Mouse (Mus musculus) neural tube, embryonic 13.5 days (tissue): Measurements from ENCODE around the gene Ube2h. TPM values are rescaled to one million over a fixed set of nuclear protein-coding genes. Genes with fewer than 3 reads are reported as not detected.

Experiments
- ATAC-seq: fragments of 200-750 bp; cut with Nextera tagmentation; 2 replicates; pipeline ENCODE4 v1.8.0; 2017; ENCODE audit warnings: low read depth, mild to moderate bottlenecking, moderate TSS enrichment, moderate library complexity
- H3K27ac ChIP-seq: fragments of 300-500 bp; sonication (generic); replicated peaks from 2 replicates; pipeline ENCODE4 v1.5.1; 2015; ENCODE audit warnings: moderate library complexity, mild to moderate bottlenecking, inconsistent platforms
- H3K27me3 ChIP-seq: fragments of 300-500 bp; sonication (generic); 2 replicates; pipeline ENCODE4 v1.6.1; 2015; ENCODE audit warnings: mild to moderate bottlenecking, inconsistent platforms
- H3K36me3 ChIP-seq: fragments of 300-500 bp; sonication (generic); 2 replicates; pipeline ENCODE4 v1.6.1; 2015; ENCODE audit warnings: mild to moderate bottlenecking, inconsistent platforms
- H3K4me1 ChIP-seq: fragments of 300-500 bp; sonication (generic); replicated peaks from 2 replicates; pipeline ENCODE4 v1.6.1; 2015; ENCODE audit warnings: inconsistent platforms
- H3K4me2 ChIP-seq: fragments of 300-500 bp; sonication (generic); 2 replicates; pipeline ENCODE4 v1.6.1; 2015; ENCODE audit warnings: inconsistent platforms, mild to moderate bottlenecking, moderate library complexity
- H3K4me3 ChIP-seq: fragments of 300-500 bp; sonication (generic); 2 replicates; pipeline ENCODE4 v1.5.1; 2015; ENCODE audit warnings: mild to moderate bottlenecking, inconsistent platforms
- H3K9ac ChIP-seq: fragments of 300-500 bp; sonication (generic); 2 replicates; pipeline ENCODE4 v1.6.1; 2015; ENCODE audit warnings: moderate library complexity, mild to moderate bottlenecking, inconsistent platforms
- H3K9me3 ChIP-seq: fragments of 300-500 bp; sonication (generic); 2 replicates; pipeline ENCODE4 v1.6.1; 2016; ENCODE audit warnings: inconsistent platforms
- WGBS: fragments of 180-500 bp; shearing (Covaris S2); methylation state at CpG from one replicate; pipeline ENCODE4 v1.1.7; 2015; 5-methylcytosine and 5-hydroxymethylcytosine counted together
- polyA plus RNA-seq: library from polyadenylated mRNA; unstranded; fragments of >200 nt; fragmentation: Nextera tagmentation; extraction: Ambion mirVana; gene quantifications from 2 replicates; pipeline ENCODE4 v1.2.1, GENCODE M21; 2015

Gene Ube2h
- polyA plus RNA-seq, 1 experiment from 2014 or later: 65.8 TPM

GRCm38 (mm10) chr6:30292579-30292978 is 11.8 kb downstream of the Ube2h start:
- Histone ChIP-seq H3K27ac (no peak overlapping the region), H3K9me3 (no peaks in the 10 kb centered on the region), H3K27me3 (no peaks in the 10 kb centered on the region), H3K9ac (no peak overlapping the region), H3K4me1 (no peaks in the 10 kb centered on the region), H3K4me2 (no peak overlapping the region), H3K36me3 (peaks cover 43% of the 10 kb centered on the region), H3K4me3 (no peak overlapping the region)
- WGBS: 93% methylated on average over 2 of the region's 2 CpGs
- ATAC-seq: no peak

GRCm38 (mm10) chr6:30287958-30288357 is 16.4 kb downstream of the Ube2h start:
- Histone ChIP-seq H3K36me3 (peaks cover 50% of the 10 kb centered on the region), H3K27ac (no peak overlapping the region), H3K9ac (no peak overlapping the region), H3K4me1 (no peaks in the 10 kb centered on the region), H3K9me3 (no peaks in the 10 kb centered on the region), H3K4me3 (no peak overlapping the region), H3K27me3 (no peaks in the 10 kb centered on the region), H3K4me2 (no peak overlapping the region)
- WGBS: 92% methylated on average over 6 of the region's 6 CpGs
- no peak for ATAC-seq

GRCm38 (mm10) chr6:30286642-30287041 is 17.7 kb downstream of the Ube2h start:
- no peak overlapping the region for H3K4me3 ChIP-seq
- H3K9ac ChIP-seq: no peak overlapping the region
- ATAC-seq: no peak
- no peak overlapping the region for H3K4me2 ChIP-seq
- no peaks in the 10 kb centered on the region for H3K9me3 ChIP-seq
- H3K4me1 ChIP-seq: no peaks in the 10 kb centered on the region
- H3K27ac ChIP-seq: no peak overlapping the region
- H3K36me3 ChIP-seq: peaks cover 58% of the 10 kb centered on the region
- H3K27me3 ChIP-seq: no peaks in the 10 kb centered on the region

- Histone ChIP-seq H3K4me3 (no peak overlapping the region), H3K36me3 (peaks cover 72% of the 10 kb centered on the region), H3K27me3 (no peaks in the 10 kb centered on the region), H3K27ac (no peak overlapping the region), H3K4me1 (no peaks in the 10 kb centered on the region), H3K9me3 (no peaks in the 10 kb centered on the region), H3K4me2 (no peak overlapping the region), H3K9ac (no peak overlapping the region)
- ATAC-seq: no peak
These were observed 20.2 kb downstream of the Ube2h start for GRCm38 (mm10) chr6:30284177-30284576.

- 92% methylated on average over 2 of the region's 2 CpGs for WGBS
- H3K9me3 ChIP-seq: no peaks in the 10 kb centered on the region
- ATAC-seq: no peak
- no peaks in the 10 kb centered on the region for H3K4me1 ChIP-seq
- no peaks in the 10 kb centered on the region for H3K27me3 ChIP-seq
- no peak overlapping the region for H3K9ac ChIP-seq
- no peak overlapping the region for H3K27ac ChIP-seq
- no peak overlapping the region for H3K4me3 ChIP-seq
- H3K36me3 ChIP-seq: peaks cover 78% of the 10 kb centered on the region
- H3K4me2 ChIP-seq: no peak overlapping the region
These were observed 22.0 kb downstream of the Ube2h start for GRCm38 (mm10) chr6:30282361-30282760.

- ATAC-seq: no peak
- WGBS: 82% methylated on average over 1 of the region's 1 CpGs
- Histone ChIP-seq H3K4me2 (no peak overlapping the region), H3K36me3 (peaks cover 65% of the 10 kb centered on the region), H3K4me1 (0 out of 2 replicates have a peak, but pooled peaks cover 9% of the 10 kb centered on the region), H3K27me3 (no peaks in the 10 kb centered on the region), H3K9ac (no peak overlapping the region), H3K4me3 (no peak overlapping the region), H3K9me3 (no peaks in the 10 kb centered on the region), H3K27ac (no peak overlapping the region)
These were observed 26.0 kb downstream of the Ube2h start for GRCm38 (mm10) chr6:30278374-30278773.

- 0 out of 2 replicates have a peak, but pooled peaks cover 21% of the 10 kb centered on the region for H3K4me1 ChIP-seq
- no peak overlapping the region for H3K4me3 ChIP-seq
- H3K9me3 ChIP-seq: no peaks in the 10 kb centered on the region
- H3K4me2 ChIP-seq: no peak overlapping the region
- H3K36me3 ChIP-seq: peaks cover 65% of the 10 kb centered on the region
- no peaks in the 10 kb centered on the region for H3K27me3 ChIP-seq
- no peak overlapping the region for H3K9ac ChIP-seq
- no peak for ATAC-seq
- H3K27ac ChIP-seq: no peak overlapping the region
- 92% methylated on average over 7 of the region's 7 CpGs for WGBS
These were observed 27.5 kb downstream of the Ube2h start for GRCm38 (mm10) chr6:30276882-30277281.

- H3K4me3 ChIP-seq: no peak overlapping the region
- 80% methylated on average over 3 of the region's 3 CpGs for WGBS
These were observed 28.0 kb downstream of the Ube2h start for GRCm38 (mm10) chr6:30276375-30276774.

GRCm38 (mm10) chr6:30275159-30275847 is 29.0 kb downstream of the Ube2h start:
- 0 out of 2 replicates have a peak, but pooled peaks cover 21% of the 10 kb centered on the region for H3K4me1 ChIP-seq
- no peak for ATAC-seq
- H3K36me3 ChIP-seq: peaks cover 68% of the 10 kb centered on the region
- H3K4me3 ChIP-seq: no peak overlapping the region
- H3K4me2 ChIP-seq: no peak overlapping the region
- no peaks in the 10 kb centered on the region for H3K27me3 ChIP-seq
- no peak overlapping the region for H3K9ac ChIP-seq
- no peak overlapping the region for H3K27ac ChIP-seq
- WGBS: 85% methylated on average over 5 of the region's 5 CpGs
- H3K9me3 ChIP-seq: no peaks in the 10 kb centered on the region

More at GRCm38 (mm10) chr6:30276375-30276774, 28.0 kb downstream of the Ube2h start:
- H3K36me3 ChIP-seq: peaks cover 64% of the 10 kb centered on the region
- no peaks in the 10 kb centered on the region for H3K9me3 ChIP-seq
- 0 out of 2 replicates have a peak, but pooled peaks cover 21% of the 10 kb centered on the region for H3K4me1 ChIP-seq
- no peak overlapping the region for H3K4me2 ChIP-seq
- H3K9ac ChIP-seq: no peak overlapping the region
- H3K27ac ChIP-seq: no peak overlapping the region
- no peak for ATAC-seq
- H3K27me3 ChIP-seq: no peaks in the 10 kb centered on the region

GRCm38 (mm10) chr6:30272911-30273310 is 31.4 kb downstream of the Ube2h start:
- Histone ChIP-seq H3K27me3 (no peaks in the 10 kb centered on the region), H3K4me1 (0 out of 2 replicates have a peak, but pooled peaks cover 21% of the 10 kb centered on the region), H3K36me3 (peaks cover 64% of the 10 kb centered on the region), H3K9ac (no peak overlapping the region), H3K4me2 (no peak overlapping the region), H3K27ac (no peak overlapping the region), H3K9me3 (no peaks in the 10 kb centered on the region), H3K4me3 (no peak overlapping the region)
- WGBS: 29% methylated on average over 3 of the region's 3 CpGs
- ATAC-seq: no peak

- Histone ChIP-seq H3K4me1 (0 out of 2 replicates have a peak, but pooled peaks cover 21% of the 10 kb centered on the region), H3K36me3 (peaks cover 65% of the 10 kb centered on the region), H3K4me2 (no peak overlapping the region), H3K27me3 (no peaks in the 10 kb centered on the region), H3K27ac (no peak overlapping the region), H3K4me3 (no peak overlapping the region), H3K9me3 (no peaks in the 10 kb centered on the region), H3K9ac (no peak overlapping the region)
- no peak for ATAC-seq
- WGBS: 62% methylated on average over 11 of the region's 11 CpGs
These were observed 31.9 kb downstream of the Ube2h start for GRCm38 (mm10) chr6:30272338-30272905.

GRCm38 (mm10) chr6:30269846-30270245 is 34.5 kb downstream of the Ube2h start:
- ATAC-seq: no peak
- Histone ChIP-seq H3K9ac (no peak overlapping the region), H3K27me3 (no peaks in the 10 kb centered on the region), H3K4me3 (no peak overlapping the region), H3K4me1 (0 out of 2 replicates have a peak, but pooled peaks cover 17% of the 10 kb centered on the region), H3K36me3 (peaks cover 73% of the 10 kb centered on the region), H3K4me2 (no peak overlapping the region), H3K9me3 (no peaks in the 10 kb centered on the region), H3K27ac (no peak overlapping the region)
- 84% methylated on average over 5 of the region's 5 CpGs for WGBS
